Mouse (Mus musculus) heart, adult 2 months (tissue): Measurements from ENCODE around the gene Slfn8. TPM values are rescaled to one million over a fixed set of nuclear protein-coding genes. Genes with fewer than 3 reads are reported as not detected.
"Not testable (repeated sequence)": the region's sequence is repeated elsewhere in the genome, so short reads cannot be mapped to it uniquely, and the experiment has no call there.

Experiments used
- DNase-seq, 2 experiments: peaks; one replicate each; pipeline ENCODE4 v3.0.0; 2021
- H3K27ac ChIP-seq: fragments of 200-600 bp; 2 replicates; pipeline ENCODE4 v1.8.1; 2022
- H3K27me3 ChIP-seq: fragments of 200-500 bp; 2 replicates; pipeline ENCODE4 v1.6.1; 2012; ENCODE audit warnings: mild to moderate bottlenecking, low read length, inconsistent platforms, mixed read lengths; ENCODE audit not compliant: control insufficient read depth, insufficient read depth
- H3K36me3 ChIP-seq: fragments of 200-500 bp; 2 replicates; pipeline ENCODE4 v1.6.1; 2012; ENCODE audit warnings: low read length, inconsistent platforms; ENCODE audit not compliant: control insufficient read depth, insufficient read depth
- H3K4me1 ChIP-seq: fragments of 200-500 bp; 2 replicates; pipeline ENCODE4 v1.6.1; 2011; ENCODE audit warnings: low read length; ENCODE audit not compliant: control insufficient read depth, insufficient read depth
- H3K4me3 ChIP-seq: fragments of 200-600 bp; 2 replicates; pipeline ENCODE4 v1.8.1; 2022
- H3K79me2 ChIP-seq: fragments of 200-500 bp; replicated peaks from 2 replicates; pipeline ENCODE4 v1.6.1; 2012; ENCODE audit warnings: mild to moderate bottlenecking, inconsistent platforms, low read length, moderate library complexity, mixed read lengths; ENCODE audit not compliant: control insufficient read depth, insufficient read depth
- H3K9ac ChIP-seq: fragments of 200-500 bp; 2 replicates; pipeline ENCODE4 v1.6.1; 2012; ENCODE audit warnings: low read depth, mild to moderate bottlenecking, control low read depth, inconsistent platforms, low read length, mixed read lengths
- CTCF ChIP-seq: fragments of 200-600 bp; IDR thresholded peaks from 2 replicates; pipeline ENCODE4 v1.8.1; 2022; ENCODE audit warnings: antibody characterized with exemption, mild to moderate bottlenecking, moderate library complexity
- EP300 ChIP-seq: fragments of 200-500 bp; IDR thresholded peaks from 2 replicates; pipeline ENCODE4 v1.6.1; 2011; ENCODE audit warnings: low read depth, low read length, control low read depth; ENCODE audit not compliant: insufficient read depth
- POLR2A ChIP-seq: fragments of 200-500 bp; IDR thresholded peaks from 2 replicates; pipeline ENCODE4 v1.6.1; 2011; ENCODE audit warnings: mild to moderate bottlenecking, low read depth, low read length, control low read depth; ENCODE audit not compliant: insufficient read depth
- WGBS: fragments of 180-500 bp; shearing (Covaris S2); methylation state at CpG from one replicate; pipeline ENCODE4 v1.1.7; 2018; 5-methylcytosine and 5-hydroxymethylcytosine counted together
- intact Hi-C: fragments of 180-260 bp; cut with DNase I; formaldehyde crosslinking; loops from one replicate; pipeline ENCODE4 v1.15.1; 2025
- polyA plus RNA-seq: library from polyadenylated mRNA; depleted of rRNA; stranded (reverse); fragments of >200 nt; gene quantifications from 2 replicates; pipeline ENCODE4 v1.2.3, GENCODE M21; 2012
- total RNA-seq, 2 experiments: library from RNA; stranded (reverse); gene quantifications; 2 replicates each; pipeline ENCODE4 v1.2.3; 2021

The Slfn8 gene
- total and polyA plus RNA-seq, 3 experiments: 0.47 to 0.91 (median 0.51) TPM

- Histone ChIP-seq H3K27me3 (no peaks in the 10 kb centered on the region), H3K27ac (no peak overlapping the region), H3K9ac (no peak overlapping the region), H3K79me2 (no peaks in the 10 kb centered on the region), H3K4me3 (no peak overlapping the region), H3K4me1 (no peaks in the 10 kb centered on the region), H3K36me3 (no peaks in the 10 kb centered on the region)
- intact Hi-C loops: no loop called here
- TF ChIP-seq CTCF: no peak
- TF ChIP-seq POLR2A: no peak
- no peak for TF ChIP-seq EP300
- no peak for DNase-seq
Measured at GRCm38 (mm10) chr11:83016093-83016492, 4.5 kb downstream of the Slfn8 start.

GRCm38 (mm10) chr11:83013356-83013755 is 7.3 kb downstream of the Slfn8 start:
- no peak overlapping the region for H3K4me3 ChIP-seq
- 78% methylated on average over 1 of the region's 1 CpGs for WGBS

GRCm38 (mm10) chr11:82991469-82992166 is 29.0 kb downstream of the Slfn8 start, which contains the start of gene Slfn9:
Gene Slfn9, minus strand, starts transcription at chr11:82991830.
- H3K36me3 ChIP-seq: no peaks in the 10 kb centered on the region
- peak within 1 kb of the TSS; percentile 59 for H3K4me3 ChIP-seq
- no peaks in the 10 kb centered on the region for H3K79me2 ChIP-seq
- 1% methylated on average over 14 of the region's 14 CpGs for WGBS
- no peaks in the 10 kb centered on the region for H3K27me3 ChIP-seq
- H3K9ac ChIP-seq: peak within 1 kb of the TSS; percentile 71
- peak; percentile 67 to 68 for DNase-seq
- TF ChIP-seq POLR2A (peak; percentile 30; the same call in 1 of the 2 replicates), EP300 (0 out of 2 replicates have a peak, but pooled peaks have one; percentile 7), CTCF (no peak)
- intact Hi-C loops: no loop called here
- H3K27ac ChIP-seq: peak within 1 kb of the TSS; percentile 81
- H3K4me1 ChIP-seq: peaks cover 1% of the 10 kb centered on the region

More at GRCm38 (mm10) chr11:83013356-83013755, 7.3 kb downstream of the Slfn8 start:
- intact Hi-C loops: no loop called here
- Histone ChIP-seq H3K36me3 (no peaks in the 10 kb centered on the region), H3K4me1 (no peaks in the 10 kb centered on the region), H3K79me2 (no peaks in the 10 kb centered on the region), H3K27ac (no peak overlapping the region), H3K9ac (no peak overlapping the region), H3K27me3 (no peaks in the 10 kb centered on the region)
- TF ChIP-seq POLR2A (no peak), EP300 (no peak), CTCF (no peak)
- DNase-seq: no peak

- peak overlapping the region; percentile 59 for H3K4me3 ChIP-seq
- peak overlapping the region; percentile 33 for H3K9ac ChIP-seq
- DNase-seq: peak; percentile 46 to 49
- H3K36me3 ChIP-seq, H3K27me3 ChIP-seq, H3K4me1 ChIP-seq, H3K79me2 ChIP-seq, intact Hi-C loops: not testable (repeated sequence)
- 5% methylated on average over 19 of the region's 19 CpGs for WGBS
- peak overlapping the region; percentile 81 for H3K27ac ChIP-seq
Measured at GRCm38 (mm10) chr11:82990612-82991385, 29.8 kb downstream of the Slfn8 start.

- 17% methylated on average over 12 of the region's 12 CpGs for WGBS
- intact Hi-C loops: no loop called here
Measured at GRCm38 (mm10) chr11:82989357-82989756, 31.3 kb downstream of the Slfn8 start.

GRCm38 (mm10) chr11:82987621-82988020 is 33.0 kb downstream of the Slfn8 start:
- intact Hi-C loops: no loop called here
- Histone ChIP-seq H3K9ac (no peak overlapping the region), H3K27ac (no peak overlapping the region), H3K4me1 (peaks cover under 1% of the 10 kb centered on the region), H3K4me3 (no peak overlapping the region), H3K36me3 (no peaks in the 10 kb centered on the region), H3K27me3 (no peaks in the 10 kb centered on the region), H3K79me2 (no peaks in the 10 kb centered on the region)
- no peak for TF ChIP-seq POLR2A
- TF ChIP-seq EP300: no peak
- no peak for TF ChIP-seq CTCF
- WGBS: 86% methylated on average over 6 of the region's 6 CpGs
- DNase-seq: no peak

More at GRCm38 (mm10) chr11:82989357-82989756, 31.3 kb downstream of the Slfn8 start:
- H3K27me3 ChIP-seq: no peaks in the 10 kb centered on the region
- TF ChIP-seq POLR2A (no peak), EP300 (no peak)
- no peak overlapping the region for H3K4me3 ChIP-seq
- peaks cover 1% of the 10 kb centered on the region for H3K4me1 ChIP-seq
- H3K79me2 ChIP-seq: no peaks in the 10 kb centered on the region
- no peak overlapping the region for H3K27ac ChIP-seq
- H3K9ac ChIP-seq: no peak overlapping the region
- DNase-seq: no peak
- no peaks in the 10 kb centered on the region for H3K36me3 ChIP-seq
